Mouse (Mus musculus) neural tube, embryonic 13.5 days (tissue): ENCODE data around the gene Clec10a. TPM values are rescaled to one million over a fixed set of nuclear protein-coding genes. Genes with fewer than 3 reads are reported as not detected.
"Not testable (repeated sequence)": the region's sequence is repeated elsewhere in the genome, so short reads cannot be mapped to it uniquely, and the experiment has no call there.

Source experiments
- ATAC-seq: fragments of 200-750 bp; cut with Nextera tagmentation; 2 replicates; pipeline ENCODE4 v1.8.0; 2017; ENCODE audit warnings: low read depth, mild to moderate bottlenecking, moderate TSS enrichment, moderate library complexity
- H3K27ac ChIP-seq: fragments of 300-500 bp; sonication (generic); replicated peaks from 2 replicates; pipeline ENCODE4 v1.5.1; 2015; ENCODE audit warnings: moderate library complexity, mild to moderate bottlenecking, inconsistent platforms
- H3K27me3 ChIP-seq: fragments of 300-500 bp; sonication (generic); 2 replicates; pipeline ENCODE4 v1.6.1; 2015; ENCODE audit warnings: mild to moderate bottlenecking, inconsistent platforms
- H3K36me3 ChIP-seq: fragments of 300-500 bp; sonication (generic); 2 replicates; pipeline ENCODE4 v1.6.1; 2015; ENCODE audit warnings: mild to moderate bottlenecking, inconsistent platforms
- H3K4me1 ChIP-seq: fragments of 300-500 bp; sonication (generic); replicated peaks from 2 replicates; pipeline ENCODE4 v1.6.1; 2015; ENCODE audit warnings: inconsistent platforms
- H3K4me2 ChIP-seq: fragments of 300-500 bp; sonication (generic); 2 replicates; pipeline ENCODE4 v1.6.1; 2015; ENCODE audit warnings: inconsistent platforms, mild to moderate bottlenecking, moderate library complexity
- H3K4me3 ChIP-seq: fragments of 300-500 bp; sonication (generic); 2 replicates; pipeline ENCODE4 v1.5.1; 2015; ENCODE audit warnings: mild to moderate bottlenecking, inconsistent platforms
- H3K9ac ChIP-seq: fragments of 300-500 bp; sonication (generic); 2 replicates; pipeline ENCODE4 v1.6.1; 2015; ENCODE audit warnings: moderate library complexity, mild to moderate bottlenecking, inconsistent platforms
- H3K9me3 ChIP-seq: fragments of 300-500 bp; sonication (generic); 2 replicates; pipeline ENCODE4 v1.6.1; 2016; ENCODE audit warnings: inconsistent platforms
- WGBS: fragments of 180-500 bp; shearing (Covaris S2); methylation state at CpG from one replicate; pipeline ENCODE4 v1.1.7; 2015; 5-methylcytosine and 5-hydroxymethylcytosine counted together
- polyA plus RNA-seq: library from polyadenylated mRNA; unstranded; fragments of >200 nt; fragmentation: Nextera tagmentation; extraction: Ambion mirVana; gene quantifications from 2 replicates; pipeline ENCODE4 v1.2.1, GENCODE M21; 2015

The Clec10a gene
- polyA plus RNA-seq, 1 experiment from 2014 or later: 0.64 TPM

- Histone ChIP-seq H3K27me3 (no peaks in the 10 kb centered on the region), H3K9me3 (no peaks in the 10 kb centered on the region), H3K27ac (no peak overlapping the region), H3K36me3 (no peaks in the 10 kb centered on the region), H3K4me3 (no peak overlapping the region), H3K9ac (no peak overlapping the region), H3K4me1 (no peaks in the 10 kb centered on the region), H3K4me2 (no peak overlapping the region)
- ATAC-seq: no peak
- 65% methylated on average over 7 of the region's 7 CpGs for whole genome bisulfite sequencing
Observed at GRCm38 (mm10) chr11:70168136-70168535, 12.1 kb downstream of the Clec10a start.

DNA sequence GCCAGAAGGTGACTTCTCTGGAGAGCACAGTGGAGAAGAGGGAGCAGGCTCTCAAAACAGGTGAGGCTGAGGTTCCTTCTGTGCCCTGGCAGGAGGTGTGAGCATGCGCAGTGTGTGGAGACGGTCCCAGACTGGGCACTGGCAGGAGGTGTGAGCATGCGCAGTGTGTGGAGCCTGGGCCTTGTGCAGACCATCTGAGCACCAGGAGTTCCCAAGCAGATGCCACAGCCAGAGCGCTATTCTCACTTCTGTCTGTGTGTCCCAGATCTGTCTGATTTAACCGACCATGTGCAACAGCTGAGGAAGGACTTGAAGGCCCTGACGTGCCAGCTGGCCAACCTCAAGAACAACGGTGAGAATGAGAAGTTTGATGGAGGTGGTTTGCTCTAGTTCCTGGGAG lies 13.5 kb downstream of the Clec10a start:
- H3K4me2 ChIP-seq, H3K4me3 ChIP-seq, H3K27me3 ChIP-seq, H3K27ac ChIP-seq, H3K9ac ChIP-seq, H3K36me3 ChIP-seq, H3K4me1 ChIP-seq, ATAC-seq, H3K9me3 ChIP-seq: not testable (repeated sequence)
- 93% methylated on average over 7 of the region's 7 CpGs for WGBS

DNA sequence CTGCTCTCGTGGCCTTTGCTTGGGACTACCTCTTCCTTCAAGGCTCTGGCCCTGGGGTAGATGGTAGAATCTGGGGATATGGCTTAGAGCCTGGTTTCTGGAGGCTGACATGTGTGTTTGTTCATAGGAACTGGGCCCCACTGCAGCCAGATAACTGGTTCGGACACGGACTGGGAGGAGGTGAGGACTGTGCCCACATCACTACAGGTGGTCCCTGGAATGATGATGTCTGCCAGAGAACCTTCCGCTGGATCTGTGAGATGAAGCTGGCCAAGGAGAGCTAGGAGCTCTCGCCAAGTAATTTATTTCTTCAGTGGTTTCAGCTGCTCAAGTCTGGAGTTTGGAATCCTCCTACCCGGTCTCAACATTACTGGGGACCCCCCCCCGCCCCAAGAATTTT lies 14.3 kb downstream of the Clec10a start:
- Histone ChIP-seq H3K9ac (no peak overlapping the region), H3K36me3 (no peaks in the 10 kb centered on the region), H3K27ac (no peak overlapping the region), H3K27me3 (no peaks in the 10 kb centered on the region), H3K4me2 (no peak overlapping the region), H3K4me3 (no peak overlapping the region), H3K9me3 (no peaks in the 10 kb centered on the region), H3K4me1 (no peaks in the 10 kb centered on the region)
- 81% methylated on average over 7 of the region's 7 CpGs for WGBS
- ATAC-seq: no peak

DNA sequence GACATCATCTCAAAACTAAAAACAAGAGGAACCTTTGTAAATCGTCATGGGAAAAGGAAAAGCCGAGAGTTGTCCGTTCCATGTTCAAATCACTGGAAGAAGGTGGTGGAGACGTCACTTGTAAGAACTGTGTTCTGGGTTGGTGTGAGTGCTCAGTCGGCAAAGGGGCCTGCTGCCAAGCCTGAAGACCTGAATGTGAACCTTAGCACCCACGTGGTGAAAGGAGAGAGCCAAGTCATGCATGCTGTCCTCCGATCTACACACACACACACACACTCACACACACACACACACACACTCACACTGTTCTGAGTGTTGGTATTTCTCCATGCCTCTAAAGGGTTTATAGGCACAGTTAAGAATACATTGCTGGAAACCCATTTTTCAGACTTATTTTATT lies 15.2 kb downstream of the Clec10a start:
- no peak for ATAC-seq
- no peak overlapping the region for H3K4me3 ChIP-seq
- H3K4me1 ChIP-seq: no peaks in the 10 kb centered on the region
- no peaks in the 10 kb centered on the region for H3K27me3 ChIP-seq
- no peak overlapping the region for H3K9ac ChIP-seq
- 82% methylated on average over 7 of the region's 7 CpGs for WGBS
- H3K36me3 ChIP-seq: no peaks in the 10 kb centered on the region
- no peak overlapping the region for H3K4me2 ChIP-seq
- no peak overlapping the region for H3K27ac ChIP-seq
- no peaks in the 10 kb centered on the region for H3K9me3 ChIP-seq

- Histone ChIP-seq H3K4me3 (no peak overlapping the region), H3K4me1 (no peaks in the 10 kb centered on the region), H3K9ac (no peak overlapping the region), H3K36me3 (no peaks in the 10 kb centered on the region), H3K27ac (no peak overlapping the region), H3K27me3 (no peaks in the 10 kb centered on the region), H3K4me2 (no peak overlapping the region), H3K9me3 (no peaks in the 10 kb centered on the region)
- WGBS: 42% methylated on average over 3 of the region's 3 CpGs
- no peak for ATAC-seq
Observed at GRCm38 (mm10) chr11:70171847-70172246, 15.8 kb downstream of the Clec10a start.

GRCm38 (mm10) chr11:70172298-70172697 lies 16.3 kb downstream of the Clec10a start:
- WGBS: 57% methylated on average over 5 of the region's 5 CpGs
- no peak for ATAC-seq
- H3K27ac ChIP-seq: no peak overlapping the region
- H3K9me3 ChIP-seq: no peaks in the 10 kb centered on the region
- no peak overlapping the region for H3K4me3 ChIP-seq
- H3K27me3 ChIP-seq: no peaks in the 10 kb centered on the region
- H3K4me1 ChIP-seq: no peaks in the 10 kb centered on the region
- no peak overlapping the region for H3K9ac ChIP-seq
- no peak overlapping the region for H3K4me2 ChIP-seq
- no peaks in the 10 kb centered on the region for H3K36me3 ChIP-seq

- no peak overlapping the region for H3K27ac ChIP-seq
- H3K36me3 ChIP-seq: no peaks in the 10 kb centered on the region
- H3K9me3 ChIP-seq: no peaks in the 10 kb centered on the region
- no peak overlapping the region for H3K4me3 ChIP-seq
- H3K4me1 ChIP-seq: no peaks in the 10 kb centered on the region
- 81% methylated on average over 4 of the region's 4 CpGs for WGBS
- H3K9ac ChIP-seq: no peak overlapping the region
- no peak for ATAC-seq
- H3K27me3 ChIP-seq: no peaks in the 10 kb centered on the region
- H3K4me2 ChIP-seq: no peak overlapping the region
Observed at GRCm38 (mm10) chr11:70174491-70174890, 18.5 kb downstream of the Clec10a start.

GRCm38 (mm10) chr11:70177647-70178046 lies 21.6 kb downstream of the Clec10a start:
- H3K4me3 ChIP-seq: no peak overlapping the region
- H3K27me3 ChIP-seq: no peaks in the 10 kb centered on the region
- H3K4me1 ChIP-seq: no peaks in the 10 kb centered on the region
- WGBS: 72% methylated on average over 8 of the region's 8 CpGs
- H3K9ac ChIP-seq: no peak overlapping the region
- H3K4me2 ChIP-seq: no peak overlapping the region
- no peaks in the 10 kb centered on the region for H3K36me3 ChIP-seq
- H3K27ac ChIP-seq: no peak overlapping the region
- no peaks in the 10 kb centered on the region for H3K9me3 ChIP-seq
- no peak for ATAC-seq

DNA sequence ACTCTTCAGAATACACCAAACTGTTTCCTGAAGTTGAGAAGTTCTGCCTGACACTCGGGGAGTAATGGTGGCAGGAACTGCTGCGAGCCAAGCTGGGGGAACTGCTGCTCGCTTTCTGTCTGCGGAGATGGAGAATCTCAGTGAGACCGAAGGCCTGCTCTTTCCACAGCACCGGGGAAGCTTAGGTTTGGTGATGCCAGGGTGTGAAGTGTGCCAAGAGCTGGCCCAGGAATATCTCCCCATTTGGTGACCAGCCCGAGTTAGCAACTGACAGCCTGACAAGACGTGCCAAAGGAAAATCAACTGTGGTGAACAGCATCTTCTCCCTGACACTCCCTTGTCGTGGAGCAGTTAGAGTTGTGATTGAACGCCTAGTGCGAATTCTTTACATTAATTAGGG lies 22.3 kb downstream of the Clec10a start:
- Histone ChIP-seq H3K4me3 (no peak overlapping the region), H3K36me3 (no peaks in the 10 kb centered on the region), H3K4me2 (no peak overlapping the region), H3K9me3 (no peaks in the 10 kb centered on the region), H3K27me3 (no peaks in the 10 kb centered on the region), H3K9ac (no peak overlapping the region), H3K4me1 (no peaks in the 10 kb centered on the region), H3K27ac (no peak overlapping the region)
- ATAC-seq: no peak
- WGBS: 83% methylated on average over 11 of the region's 11 CpGs

- no peaks in the 10 kb centered on the region for H3K4me1 ChIP-seq
- no peak overlapping the region for H3K4me3 ChIP-seq
- H3K36me3 ChIP-seq: no peaks in the 10 kb centered on the region
- ATAC-seq: no peak
- H3K9me3 ChIP-seq: no peaks in the 10 kb centered on the region
- H3K27ac ChIP-seq: no peak overlapping the region
- no peak overlapping the region for H3K4me2 ChIP-seq
- no peak overlapping the region for H3K9ac ChIP-seq
- WGBS: 84% methylated on average over 11 of the region's 11 CpGs
- H3K27me3 ChIP-seq: no peaks in the 10 kb centered on the region
Observed at GRCm38 (mm10) chr11:70178756-70179155, 22.8 kb downstream of the Clec10a start.

DNA sequence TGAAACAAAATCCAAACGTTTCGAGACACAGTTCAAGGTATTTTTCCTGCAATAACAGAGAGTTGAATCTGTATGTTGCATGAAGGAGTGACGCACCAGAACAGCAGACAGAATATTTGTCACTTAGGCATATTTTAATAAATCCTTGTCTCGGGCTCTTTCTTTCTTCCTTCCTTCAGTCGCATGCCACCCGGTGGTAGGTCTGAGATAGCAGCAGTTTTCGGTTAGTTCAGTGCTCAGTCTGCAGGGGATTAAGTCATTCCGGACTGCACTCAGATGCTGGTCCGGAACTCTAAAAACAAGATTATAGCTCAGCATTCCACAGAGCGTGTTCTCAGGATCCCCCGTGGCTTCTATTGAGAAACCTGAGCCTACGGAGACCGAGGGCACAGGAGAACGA lies 23.4 kb downstream of the Clec10a start:
- Histone ChIP-seq H3K4me2 (no peak overlapping the region), H3K9me3 (no peaks in the 10 kb centered on the region), H3K9ac (no peak overlapping the region), H3K4me3 (no peak overlapping the region), H3K4me1 (no peaks in the 10 kb centered on the region), H3K27me3 (no peaks in the 10 kb centered on the region), H3K27ac (no peak overlapping the region), H3K36me3 (no peaks in the 10 kb centered on the region)
- 44% methylated on average over 14 of the region's 14 CpGs for WGBS
- no peak for ATAC-seq

DNA sequence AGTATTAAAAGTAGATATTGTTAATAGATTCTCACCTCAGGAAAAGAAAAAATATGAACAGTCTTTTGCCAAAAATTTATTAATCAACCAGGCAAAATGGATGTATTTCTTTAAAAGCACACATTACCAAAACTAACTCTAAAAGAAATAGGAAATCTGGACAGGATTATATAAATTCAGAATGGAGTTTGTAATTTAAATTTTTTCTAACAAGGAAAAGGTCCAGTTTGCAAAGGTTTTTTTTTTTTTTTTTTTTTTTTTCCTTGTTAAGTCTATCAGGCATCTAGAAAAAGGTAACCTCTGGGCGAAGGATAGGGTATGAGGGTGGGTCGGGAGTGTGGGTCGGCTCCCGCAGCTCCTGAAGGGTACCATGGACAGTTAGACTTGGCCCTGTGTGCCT lies 24.5 kb downstream of the Clec10a start:
- WGBS: 95% methylated on average over 4 of the region's 4 CpGs
- Histone ChIP-seq H3K4me3 (no peak overlapping the region), H3K27ac (no peak overlapping the region), H3K4me2 (no peak overlapping the region), H3K27me3 (no peaks in the 10 kb centered on the region), H3K9ac (no peak overlapping the region), H3K4me1 (no peaks in the 10 kb centered on the region), H3K9me3 (no peaks in the 10 kb centered on the region), H3K36me3 (no peaks in the 10 kb centered on the region)
- ATAC-seq: no peak

DNA sequence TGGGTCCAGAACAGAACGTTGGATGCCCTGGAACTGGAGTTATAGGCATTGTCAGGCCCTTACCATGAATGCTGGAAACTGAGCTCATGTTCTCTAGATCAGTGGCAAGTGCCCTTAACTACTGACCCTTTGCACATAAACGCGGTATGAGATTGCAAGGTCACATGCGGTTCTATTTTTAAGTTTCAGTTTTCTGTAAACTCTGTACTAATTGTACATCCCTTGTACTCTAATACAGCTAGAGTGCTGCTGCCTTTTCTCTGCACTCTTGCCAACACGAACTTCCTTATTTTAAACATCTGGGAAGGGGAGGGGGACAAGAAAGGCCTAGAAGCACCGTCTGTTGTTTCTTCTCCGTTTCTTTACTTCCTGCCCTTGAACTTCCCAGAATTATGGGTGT lies 29.1 kb downstream of the Clec10a start:
- ATAC-seq: no peak
- 82% methylated on average over 7 of the region's 7 CpGs for WGBS
- H3K9ac ChIP-seq: no peak overlapping the region
- no peaks in the 10 kb centered on the region for H3K4me1 ChIP-seq
- H3K27me3 ChIP-seq: no peaks in the 10 kb centered on the region
- H3K4me3 ChIP-seq: no peak overlapping the region
- no peak overlapping the region for H3K4me2 ChIP-seq
- no peaks in the 10 kb centered on the region for H3K9me3 ChIP-seq
- H3K36me3 ChIP-seq: no peaks in the 10 kb centered on the region
- H3K27ac ChIP-seq: no peak overlapping the region
